Mouse (Mus musculus) hindbrain, embryonic 14.5 days (tissue): Measurements from ENCODE around the gene Abhd6. TPM values are rescaled to one million over a fixed set of nuclear protein-coding genes. Genes with fewer than 3 reads are reported as not detected.

Source experiments
- ATAC-seq: fragments of 200-750 bp; cut with Nextera tagmentation; 2 replicates; pipeline ENCODE4 v1.8.0; 2017; ENCODE audit warnings: moderate number of reproducible peaks, mild to moderate bottlenecking, moderate TSS enrichment, moderate library complexity; ENCODE audit not compliant: low FRiP score
- DNase-seq: peaks from one replicate; pipeline ENCODE4 v3.0.0-alpha.2; 2015; ENCODE audit warnings: low spot score
- H3K27ac ChIP-seq: fragments of 300-500 bp; sonication (generic); 2 replicates; pipeline ENCODE4 v1.5.1; 2014; ENCODE audit warnings: mild to moderate bottlenecking, moderate library complexity
- H3K27me3 ChIP-seq: fragments of 300-500 bp; sonication (generic); 2 replicates; pipeline ENCODE4 v1.6.1; 2014; ENCODE audit warnings: mild to moderate bottlenecking, low read length, mixed read lengths; ENCODE audit not compliant: control insufficient read depth, insufficient read depth
- H3K36me3 ChIP-seq: fragments of 300-500 bp; sonication (generic); replicated peaks from 2 replicates; pipeline ENCODE4 v1.6.1; 2014; ENCODE audit not compliant: control insufficient read depth, insufficient read depth
- H3K4me1 ChIP-seq: fragments of 300-500 bp; sonication (generic); replicated peaks from 2 replicates; pipeline ENCODE4 v1.6.1; 2014; ENCODE audit warnings: antibody characterized with exemption, low read length, mixed read lengths; ENCODE audit not compliant: control insufficient read depth, insufficient read depth
- H3K4me2 ChIP-seq: fragments of 300-500 bp; sonication (generic); replicated peaks from 2 replicates; pipeline ENCODE4 v1.6.1; 2014; ENCODE audit warnings: mild to moderate bottlenecking, moderate library complexity
- H3K4me3 ChIP-seq: fragments of 300-500 bp; sonication (generic); replicated peaks from 2 replicates; pipeline ENCODE4 v1.5.1; 2014; ENCODE audit warnings: mild to moderate bottlenecking, low read length
- H3K9ac ChIP-seq: fragments of 300-500 bp; sonication (generic); 2 replicates; pipeline ENCODE4 v1.6.1; 2014
- H3K9me3 ChIP-seq: fragments of 300-500 bp; sonication (generic); 2 replicates; pipeline ENCODE4 v1.6.1; 2016; ENCODE audit warnings: low read length; ENCODE audit not compliant: control insufficient read depth
- WGBS: fragments of 180-500 bp; shearing (Covaris S2); extraction: QIAGEN DNeasy Blood & Tissue Kit; methylation state at CpG from one replicate; pipeline ENCODE4 v1.1.7; 2014; 5-methylcytosine and 5-hydroxymethylcytosine counted together
- polyA plus RNA-seq: library from polyadenylated mRNA; unstranded; fragments of >200 nt; fragmentation: Nextera tagmentation; extraction: Ambion mirVana; gene quantifications from 2 replicates; pipeline ENCODE4 v1.2.1, GENCODE M21; 2014

The Abhd6 gene
- polyA plus RNA-seq, 1 experiment from 2014 or later = 35.7 TPM

DNA sequence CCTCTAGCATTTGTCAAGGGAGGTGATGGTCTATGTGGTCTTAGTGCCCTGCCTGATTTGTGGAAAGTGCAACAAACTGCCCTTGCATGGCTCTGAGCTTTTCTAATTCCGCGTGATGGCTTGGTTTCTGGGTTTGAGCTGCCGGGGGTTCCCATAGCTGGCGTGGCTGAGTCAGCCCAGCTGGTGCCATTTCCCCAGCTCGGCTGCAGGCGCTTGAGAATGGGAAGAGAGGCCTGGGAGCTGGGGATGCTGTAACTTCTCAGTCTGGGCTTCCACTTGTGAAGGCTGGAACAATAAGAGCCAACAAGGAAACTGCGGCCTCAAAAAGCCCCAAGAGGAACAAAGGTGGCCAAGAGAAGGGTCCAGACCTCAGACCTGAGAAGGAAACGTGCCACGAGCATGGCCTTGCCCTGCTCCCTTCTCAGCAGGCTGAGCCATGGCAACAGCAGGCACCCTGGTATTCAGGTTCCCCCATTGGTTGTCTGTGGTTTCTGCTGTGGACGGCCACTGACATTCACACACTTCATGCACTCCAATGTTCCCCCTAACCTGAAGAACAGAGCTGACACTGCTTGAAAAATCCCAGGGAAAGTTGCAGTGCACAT is 30.7 kb upstream of the Abhd6 start:
- no peak overlapping the region for H3K27ac ChIP-seq
- no peak for DNase-seq
- H3K4me1 ChIP-seq = no peaks in the 10 kb centered on the region
- ATAC-seq = no peak
- no peak overlapping the region for H3K9ac ChIP-seq
- H3K27me3 ChIP-seq = no peaks in the 10 kb centered on the region
- no peak overlapping the region for H3K4me3 ChIP-seq
- 63% methylated on average over 10 of the region's 10 CpGs for WGBS
- H3K36me3 ChIP-seq = no peaks in the 10 kb centered on the region
- no peak overlapping the region for H3K4me2 ChIP-seq
- no peaks in the 10 kb centered on the region for H3K9me3 ChIP-seq

DNA sequence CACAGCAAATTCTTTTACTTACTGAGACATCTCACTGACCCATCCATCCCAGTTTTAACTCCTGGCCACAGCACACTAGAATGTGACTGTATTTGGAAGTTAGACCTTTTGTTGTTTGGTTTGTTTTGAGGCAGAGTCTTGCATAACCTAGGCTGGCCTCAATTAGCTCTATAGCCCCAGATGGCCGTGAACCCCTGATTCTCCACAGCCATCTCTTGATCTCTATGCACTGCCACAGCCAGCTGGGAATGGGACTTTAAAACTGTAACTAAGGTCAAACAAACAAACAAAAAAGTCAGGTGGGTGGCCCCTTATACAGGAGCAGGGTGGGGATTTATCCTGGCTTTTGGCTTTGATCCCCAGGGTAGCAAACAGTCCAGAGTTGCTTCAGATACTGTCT is 28.1 kb upstream of the Abhd6 start:
- Histone ChIP-seq H3K9me3 (no peaks in the 10 kb centered on the region), H3K4me2 (no peak overlapping the region), H3K27ac (no peak overlapping the region), H3K36me3 (no peaks in the 10 kb centered on the region), H3K4me1 (no peaks in the 10 kb centered on the region), H3K9ac (no peak overlapping the region), H3K27me3 (no peaks in the 10 kb centered on the region), H3K4me3 (no peak overlapping the region)
- ATAC-seq (no peak), DNase-seq (no peak)
- 93% methylated on average over 1 of the region's 1 CpGs for WGBS

DNA sequence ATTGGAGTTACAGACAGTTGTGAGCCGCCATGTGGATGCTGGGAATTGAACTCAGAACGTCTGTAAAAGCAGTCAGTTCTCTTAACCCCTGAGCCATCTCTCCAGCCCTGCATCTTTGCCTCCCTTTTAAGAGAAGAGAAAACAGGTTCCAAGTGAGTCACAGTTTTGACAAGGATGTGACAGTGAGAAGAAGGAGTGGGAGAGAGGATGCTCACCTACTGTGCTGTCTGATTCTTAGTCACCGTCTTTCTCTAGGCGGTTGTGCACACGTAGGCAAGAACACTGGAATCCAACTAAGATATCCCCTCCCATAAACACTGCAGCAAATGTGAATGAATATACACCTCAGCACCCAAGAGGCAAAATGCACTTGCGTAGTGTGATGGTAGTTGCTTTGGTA is 27.5 kb upstream of the Abhd6 start:
- H3K27ac ChIP-seq = no peak overlapping the region
- H3K4me2 ChIP-seq = no peak overlapping the region
- H3K9me3 ChIP-seq = no peaks in the 10 kb centered on the region
- ATAC-seq (no peak), DNase-seq (no peak)
- H3K4me1 ChIP-seq = no peaks in the 10 kb centered on the region
- no peak overlapping the region for H3K9ac ChIP-seq
- H3K36me3 ChIP-seq = no peaks in the 10 kb centered on the region
- 87% methylated on average over 6 of the region's 6 CpGs for WGBS
- no peaks in the 10 kb centered on the region for H3K27me3 ChIP-seq
- no peak overlapping the region for H3K4me3 ChIP-seq

DNA sequence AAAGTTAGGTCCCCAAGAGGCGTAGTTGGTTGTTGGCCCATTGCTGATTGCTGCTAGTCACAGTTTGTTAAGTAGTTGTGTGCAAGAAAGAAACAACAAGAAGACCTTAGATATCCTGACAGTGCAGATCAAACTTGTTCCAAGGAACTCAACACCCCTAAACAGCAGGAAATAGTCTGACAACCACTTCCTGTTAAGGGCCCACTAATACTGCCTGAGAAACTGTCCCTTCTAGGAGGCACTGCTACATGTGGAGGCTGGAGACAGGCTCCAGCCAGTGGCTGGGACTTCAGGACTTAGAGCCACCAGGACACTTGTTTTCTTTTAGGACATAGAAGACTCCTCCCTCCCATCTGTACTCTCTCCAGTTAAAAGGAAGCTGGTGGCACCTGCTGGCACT is 25.2 kb upstream of the Abhd6 start:
- no peak for DNase-seq
- ATAC-seq = no peak
- no peak overlapping the region for H3K9ac ChIP-seq
- H3K4me1 ChIP-seq = no peaks in the 10 kb centered on the region
- H3K4me3 ChIP-seq = no peak overlapping the region
- no peaks in the 10 kb centered on the region for H3K9me3 ChIP-seq
- no peak overlapping the region for H3K27ac ChIP-seq
- no peak overlapping the region for H3K4me2 ChIP-seq
- H3K27me3 ChIP-seq = no peaks in the 10 kb centered on the region
- no peaks in the 10 kb centered on the region for H3K36me3 ChIP-seq
- 96% methylated on average over 1 of the region's 1 CpGs for WGBS

DNA sequence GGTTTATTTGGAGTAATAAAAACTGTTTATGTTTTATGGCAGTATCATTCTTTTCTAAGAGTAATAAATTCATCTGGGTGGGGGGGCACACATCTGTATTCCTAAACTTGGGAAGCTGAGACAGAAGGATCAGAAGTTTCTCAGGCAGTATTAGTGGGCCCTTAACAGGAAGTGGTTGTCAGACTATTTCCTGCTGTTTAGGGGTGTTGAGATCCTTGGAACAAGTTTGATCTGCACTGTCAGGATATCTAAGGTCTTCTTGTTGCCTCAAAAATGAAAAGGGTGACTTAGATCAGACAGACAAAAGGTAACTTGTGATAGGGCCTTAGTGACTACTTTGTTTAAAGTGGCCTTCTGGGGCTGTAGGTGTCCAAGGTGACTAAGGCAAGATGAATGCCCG is 24.5 kb upstream of the Abhd6 start:
- no peak overlapping the region for H3K9ac ChIP-seq
- no peak overlapping the region for H3K27ac ChIP-seq
- H3K36me3 ChIP-seq = no peaks in the 10 kb centered on the region
- no peaks in the 10 kb centered on the region for H3K9me3 ChIP-seq
- ATAC-seq = no peak
- DNase-seq = no peak
- H3K27me3 ChIP-seq = no peaks in the 10 kb centered on the region
- H3K4me2 ChIP-seq = no peak overlapping the region
- no peak overlapping the region for H3K4me3 ChIP-seq
- 83% methylated on average over 1 of the region's 1 CpGs for WGBS
- H3K4me1 ChIP-seq = no peaks in the 10 kb centered on the region

DNA sequence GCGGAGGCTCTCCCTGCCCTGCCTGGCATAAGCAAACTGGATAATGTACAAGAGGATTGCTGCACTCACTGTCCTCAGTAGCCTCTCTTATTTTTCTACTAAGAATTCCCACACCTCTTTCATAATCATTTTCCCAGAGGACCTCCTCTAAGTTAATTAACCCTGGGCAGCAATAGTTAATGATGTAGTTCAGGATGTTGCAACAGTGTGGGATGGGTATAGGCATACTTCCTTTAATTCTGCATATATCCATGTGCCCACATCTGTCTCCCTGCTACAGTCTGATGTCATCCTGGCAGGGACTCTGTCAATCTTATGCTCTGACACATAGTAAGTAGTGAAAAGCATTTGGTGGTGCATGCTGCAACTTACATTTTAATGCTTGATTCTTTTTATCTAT is 21.5 kb upstream of the Abhd6 start:
- WGBS = 90% methylated on average over 1 of the region's 1 CpGs
- Histone ChIP-seq H3K27me3 (no peaks in the 10 kb centered on the region), H3K4me1 (no peaks in the 10 kb centered on the region), H3K27ac (no peak overlapping the region), H3K4me3 (no peak overlapping the region), H3K9ac (no peak overlapping the region), H3K36me3 (no peaks in the 10 kb centered on the region), H3K9me3 (no peaks in the 10 kb centered on the region), H3K4me2 (no peak overlapping the region)
- DNase-seq (no peak), ATAC-seq (no peak)

DNA sequence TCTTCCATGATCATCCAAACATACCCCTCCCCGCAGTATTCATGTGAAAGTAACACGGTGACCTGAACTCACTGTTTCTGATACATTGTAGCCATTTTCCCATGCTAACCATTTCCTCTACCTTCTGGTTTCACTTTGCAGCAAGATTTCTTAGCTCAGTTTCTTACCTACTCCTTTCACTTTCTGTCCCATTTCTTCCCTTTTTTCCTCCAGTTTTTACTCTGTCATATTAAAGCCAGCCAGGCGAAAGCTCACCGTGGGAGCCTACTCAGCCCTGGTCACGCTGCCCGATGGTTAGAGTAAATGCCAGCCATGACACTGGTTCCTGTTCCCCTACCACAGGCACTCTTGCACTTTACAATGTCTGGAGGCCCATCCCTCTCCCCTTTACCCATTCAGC is 15.8 kb upstream of the Abhd6 start:
- Histone ChIP-seq H3K27ac (no peak overlapping the region), H3K4me3 (no peak overlapping the region), H3K4me1 (no peaks in the 10 kb centered on the region), H3K9me3 (no peaks in the 10 kb centered on the region), H3K27me3 (no peaks in the 10 kb centered on the region), H3K36me3 (no peaks in the 10 kb centered on the region), H3K9ac (no peak overlapping the region), H3K4me2 (no peak overlapping the region)
- WGBS = 94% methylated on average over 6 of the region's 6 CpGs
- no peak for ATAC-seq
- DNase-seq = no peak

DNA sequence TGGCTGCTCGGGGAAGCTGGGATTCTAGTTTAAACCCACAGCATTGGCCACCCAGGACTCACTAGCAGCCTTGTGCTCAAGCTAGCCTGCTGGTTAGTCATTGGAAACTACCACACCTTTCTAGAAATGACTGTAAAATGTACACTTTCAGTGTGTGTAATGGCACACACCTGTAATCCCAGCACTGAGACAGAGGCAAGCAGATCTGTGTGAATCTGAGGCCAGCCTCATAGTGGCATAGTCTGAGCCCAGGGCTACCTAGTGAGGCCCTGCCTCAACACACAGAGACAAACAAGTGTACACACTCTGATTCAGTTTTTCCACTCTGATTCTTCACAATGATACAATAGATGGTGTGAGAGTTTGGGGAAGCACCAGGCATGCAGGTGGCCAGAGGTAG is 13.3 kb upstream of the Abhd6 start:
- 61% methylated on average over 1 of the region's 1 CpGs for WGBS
- no peak for ATAC-seq

DNA sequence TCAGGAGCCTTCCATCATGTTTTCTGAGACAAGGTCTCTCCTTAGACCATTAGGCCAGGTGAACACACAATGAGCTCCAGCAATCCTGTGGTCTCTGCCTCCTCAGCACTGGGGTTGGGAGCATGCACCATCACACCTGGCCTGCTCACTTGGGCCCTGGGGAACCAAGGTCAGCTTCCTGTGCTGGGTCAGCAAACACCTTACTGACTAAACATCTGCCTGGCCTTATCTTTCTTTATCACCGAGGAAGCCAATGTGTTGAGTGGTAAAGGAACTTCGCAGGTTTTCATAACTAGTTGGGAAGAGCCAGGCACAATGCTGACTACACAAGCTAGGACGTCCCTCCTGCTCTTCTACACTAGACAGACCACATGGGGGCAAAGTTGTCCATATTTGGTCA is 12.7 kb upstream of the Abhd6 start:
- Histone ChIP-seq H3K4me1 (no peaks in the 10 kb centered on the region), H3K9me3 (no peaks in the 10 kb centered on the region), H3K27me3 (no peaks in the 10 kb centered on the region), H3K9ac (no peak overlapping the region), H3K4me2 (no peak overlapping the region), H3K36me3 (no peaks in the 10 kb centered on the region), H3K27ac (no peak overlapping the region), H3K4me3 (no peak overlapping the region)
- DNase-seq (no peak), ATAC-seq (no peak)
- 83% methylated on average over 3 of the region's 3 CpGs for WGBS

More for the DNA sequence above, 13.3 kb upstream of the Abhd6 start:
- no peak overlapping the region for H3K4me2 ChIP-seq
- no peak overlapping the region for H3K9ac ChIP-seq
- H3K36me3 ChIP-seq = no peaks in the 10 kb centered on the region
- H3K9me3 ChIP-seq = no peaks in the 10 kb centered on the region
- no peaks in the 10 kb centered on the region for H3K27me3 ChIP-seq
- DNase-seq = no peak
- no peak overlapping the region for H3K4me3 ChIP-seq
- H3K4me1 ChIP-seq = no peaks in the 10 kb centered on the region
- no peak overlapping the region for H3K27ac ChIP-seq

DNA sequence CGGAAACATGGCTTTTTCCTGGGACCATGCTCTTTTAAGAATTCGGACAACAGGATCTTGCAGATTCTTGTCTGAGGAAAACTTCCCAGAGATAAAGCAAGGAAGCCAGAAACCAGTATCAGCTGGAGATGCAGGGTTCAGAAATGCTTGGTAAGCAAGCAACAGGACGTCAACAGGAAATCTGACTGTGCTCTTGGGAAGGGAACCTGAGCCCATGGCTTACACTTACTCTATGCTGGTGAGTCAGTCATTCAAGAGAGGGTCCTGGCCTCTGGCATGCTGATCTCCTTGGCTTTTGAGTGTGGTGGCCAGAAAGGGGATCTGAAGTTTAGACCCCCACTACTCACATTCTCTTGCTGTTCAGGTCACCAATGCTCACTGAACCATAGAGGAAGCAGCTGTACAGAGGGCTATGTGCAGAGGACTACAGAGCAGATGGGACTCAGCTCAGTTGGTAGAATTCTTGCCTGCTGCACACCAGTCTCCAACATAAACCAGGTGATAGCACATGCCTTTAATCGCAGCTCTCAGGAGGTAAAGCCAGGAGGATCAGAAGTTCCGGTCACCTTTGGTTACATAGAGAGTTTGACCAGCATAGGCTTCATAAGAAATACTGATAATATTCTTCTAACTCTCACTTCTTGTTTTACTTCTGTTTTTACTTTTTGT is 11.5 kb upstream of the Abhd6 start:
- no peaks in the 10 kb centered on the region for H3K9me3 ChIP-seq
- 83% methylated on average over 5 of the region's 5 CpGs for WGBS
- H3K4me1 ChIP-seq = no peaks in the 10 kb centered on the region
- H3K4me3 ChIP-seq = no peak overlapping the region
- no peak overlapping the region for H3K4me2 ChIP-seq
- DNase-seq (no peak), ATAC-seq (no peak)
- H3K27ac ChIP-seq = no peak overlapping the region
- H3K9ac ChIP-seq = no peak overlapping the region
- H3K36me3 ChIP-seq = no peaks in the 10 kb centered on the region
- no peaks in the 10 kb centered on the region for H3K27me3 ChIP-seq
